Mouse (Mus musculus): ENCODE results near the gene Kirrel3. TPM values are rescaled to one million over a fixed set of nuclear protein-coding genes. Genes with fewer than 3 reads are reported as not detected.

The Kirrel3 gene
- polyA plus RNA-seq, 1 experiment: not detected

GRCm38 (mm10) chr9:34825402-34826008, 339.8 kb downstream of the Kirrel3 start:
- TF ChIP-seq GATA1 (IDR thresholded peaks at IDR 0.05; ENCODE audit: low read length): no peak

DNA sequence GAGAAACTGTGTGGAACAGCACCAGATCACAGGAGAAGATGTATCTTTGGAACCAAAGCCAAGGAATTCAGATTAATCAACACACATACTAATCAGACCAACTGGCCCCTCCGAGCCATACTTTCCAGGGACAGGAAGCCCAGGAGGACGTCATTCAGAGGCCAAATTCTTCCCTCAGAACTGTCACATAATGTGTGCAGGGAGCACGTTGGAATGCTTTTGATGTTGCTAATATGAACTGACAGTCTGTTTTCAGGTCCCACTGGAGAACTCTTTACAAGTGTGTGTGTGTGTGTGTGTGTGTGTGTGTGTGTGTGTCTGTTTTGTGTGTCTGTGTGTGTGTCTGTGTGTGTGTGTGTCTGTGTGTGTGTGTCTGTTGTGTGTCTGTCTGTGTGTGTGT, 345.0 kb downstream of the Kirrel3 start:
- TF ChIP-seq GATA1 (IDR thresholded peaks at IDR 0.05; ENCODE audit: low read length): no peak

GRCm38 (mm10) chr9:34836801-34837200, 351.1 kb downstream of the Kirrel3 start:
- TF ChIP-seq GATA1 (IDR thresholded peaks at IDR 0.05; ENCODE audit: low read length): no peak

- no peak for TF ChIP-seq GATA1 (IDR thresholded peaks at IDR 0.05; ENCODE audit: low read length)
These were observed 352.2 kb downstream of the Kirrel3 start for GRCm38 (mm10) chr9:34837700-34838462.

GRCm38 (mm10) chr9:34843275-34843965, 357.7 kb downstream of the Kirrel3 start:
- no peak for TF ChIP-seq GATA1 (IDR thresholded peaks at IDR 0.05; ENCODE audit: low read length)

- TF ChIP-seq GATA1 (IDR thresholded peaks at IDR 0.05; ENCODE audit: low read length): no peak
These were observed 360.7 kb downstream of the Kirrel3 start for GRCm38 (mm10) chr9:34846440-34846839.

DNA sequence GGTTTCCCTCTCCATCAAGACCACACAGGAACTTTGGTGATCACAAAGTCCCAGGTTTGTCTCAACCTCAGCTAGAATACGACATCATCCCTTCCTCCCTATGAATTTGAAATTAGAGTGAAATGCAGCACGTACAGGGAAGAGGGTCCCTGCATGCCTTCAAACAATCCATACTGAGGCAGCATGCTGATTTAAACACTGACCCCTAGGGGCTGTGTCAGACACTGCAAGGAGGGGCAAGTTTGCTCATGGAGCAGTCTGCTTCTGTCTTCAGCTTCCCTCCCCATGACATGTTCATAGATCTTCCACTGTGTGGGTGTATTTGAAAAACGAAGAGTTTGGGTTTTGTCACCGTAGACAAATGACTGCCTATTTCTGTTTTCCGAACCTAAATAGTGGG, 362.0 kb downstream of the Kirrel3 start:
- no peak for TF ChIP-seq GATA1 (IDR thresholded peaks at IDR 0.05; ENCODE audit: low read length)

DNA sequence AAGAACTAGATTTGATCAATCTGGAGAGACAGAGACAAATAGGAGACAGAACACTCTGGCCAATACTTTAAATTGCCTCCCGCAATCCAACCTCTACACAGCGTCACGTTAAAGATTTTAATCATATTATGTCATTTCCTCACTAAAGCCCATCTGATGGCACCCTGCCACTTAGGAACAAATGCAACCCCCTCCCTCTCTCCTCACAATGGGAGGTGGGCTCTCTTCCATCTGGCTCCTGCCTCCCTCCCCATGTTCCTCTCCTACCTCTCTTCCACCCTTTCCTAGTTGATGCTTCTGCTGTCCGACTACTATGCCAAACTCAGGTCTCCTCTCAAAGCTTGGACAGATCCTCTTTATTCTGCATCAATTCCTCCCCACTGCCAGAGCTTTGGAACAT, 365.4 kb downstream of the Kirrel3 start:
- no peak for TF ChIP-seq GATA1 (IDR thresholded peaks at IDR 0.05; ENCODE audit: low read length)

DNA sequence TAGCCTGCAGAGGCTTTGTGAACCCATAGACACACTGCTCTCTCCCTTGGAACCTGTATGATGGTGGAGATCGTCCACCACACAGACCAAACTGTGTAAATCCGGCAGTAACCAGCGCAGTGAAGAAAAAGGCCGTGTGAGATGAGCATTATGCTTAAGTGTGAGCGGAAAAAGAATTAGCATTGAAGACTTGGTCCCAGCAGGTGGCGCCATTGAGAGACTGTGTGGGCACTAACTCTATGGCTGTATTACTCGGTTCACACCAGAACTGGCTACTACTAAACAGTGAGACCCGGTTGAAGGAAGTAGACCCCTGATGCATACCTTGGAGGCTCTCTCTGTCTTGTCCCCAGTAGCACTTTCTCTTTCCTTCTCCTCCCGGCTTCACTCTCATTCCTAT, 371.9 kb downstream of the Kirrel3 start:
- TF ChIP-seq GATA1 (IDR thresholded peaks at IDR 0.05; ENCODE audit: low read length): no peak

DNA sequence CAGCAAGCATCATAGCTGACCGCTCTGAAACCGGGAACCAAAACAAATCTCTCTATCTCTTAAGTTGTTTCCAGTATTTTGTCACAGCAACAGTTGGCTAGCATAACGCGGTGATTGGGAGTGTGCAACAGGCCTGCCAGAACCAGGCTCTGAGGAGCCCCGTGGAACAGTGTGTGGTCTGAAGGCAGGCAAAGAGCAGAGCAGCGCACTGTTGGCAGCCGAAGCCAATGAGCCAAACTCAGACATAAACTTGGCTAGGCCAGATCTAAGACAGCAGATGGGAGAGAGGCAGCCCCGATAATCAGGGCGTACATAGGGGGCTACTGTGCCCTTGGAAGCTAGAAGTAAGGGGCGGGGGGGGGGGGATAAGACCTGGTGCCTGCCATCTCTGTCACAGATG, 372.4 kb downstream of the Kirrel3 start:
- TF ChIP-seq GATA1 (IDR thresholded peaks at IDR 0.05; ENCODE audit: low read length): no peak

DNA sequence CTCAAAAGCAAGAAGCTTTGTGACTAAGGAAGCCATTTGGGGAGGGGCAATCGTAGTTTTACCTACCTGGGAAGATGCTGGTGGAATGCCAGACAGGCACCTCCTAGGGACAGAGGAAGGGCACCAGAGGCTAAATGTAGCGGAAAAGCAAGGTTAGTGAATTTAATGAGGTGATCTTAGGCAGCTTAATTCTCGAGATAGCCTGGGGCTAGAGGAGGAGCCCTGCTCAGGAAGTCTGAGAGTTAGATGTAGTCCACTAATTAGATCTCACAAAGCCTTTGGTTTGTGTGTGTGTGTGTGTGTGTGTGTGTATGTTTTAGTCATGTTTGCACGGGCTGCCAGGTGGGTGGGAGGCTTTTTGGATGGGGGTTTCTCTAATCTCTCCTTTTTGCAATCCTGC, 375.2 kb downstream of the Kirrel3 start:
- TF ChIP-seq GATA1 (IDR thresholded peaks at IDR 0.05; ENCODE audit: low read length): no peak

GRCm38 (mm10) chr9:34861775-34862174, 376.1 kb downstream of the Kirrel3 start:
- TF ChIP-seq GATA1 (IDR thresholded peaks at IDR 0.05; ENCODE audit: low read length): no peak

DNA sequence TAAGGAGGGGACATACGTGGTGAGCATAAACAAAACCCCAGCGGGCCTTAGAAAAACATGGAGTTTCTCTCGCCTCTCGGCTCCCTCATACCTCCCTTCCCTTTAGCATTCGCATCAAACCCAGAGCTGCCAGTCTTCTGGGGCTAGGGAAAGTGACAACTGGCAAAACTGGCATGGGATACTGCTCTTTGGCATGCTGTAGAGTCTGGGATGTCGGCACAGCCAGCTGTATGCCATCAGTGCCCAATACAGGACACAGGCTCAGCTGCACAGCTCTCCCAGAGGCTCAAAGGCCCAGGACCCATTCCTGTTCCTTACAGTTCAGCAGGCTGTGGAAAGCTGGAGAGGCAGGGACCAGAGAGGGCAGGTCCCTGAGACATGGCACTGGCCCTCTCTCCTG, 379.9 kb downstream of the Kirrel3 start:
- no peak for TF ChIP-seq GATA1 (IDR thresholded peaks at IDR 0.05; ENCODE audit: low read length)

GRCm38 (mm10) chr9:34871316-34871966, 385.7 kb downstream of the Kirrel3 start:
- no peak for TF ChIP-seq GATA1 (IDR thresholded peaks at IDR 0.05; ENCODE audit: low read length)

DNA sequence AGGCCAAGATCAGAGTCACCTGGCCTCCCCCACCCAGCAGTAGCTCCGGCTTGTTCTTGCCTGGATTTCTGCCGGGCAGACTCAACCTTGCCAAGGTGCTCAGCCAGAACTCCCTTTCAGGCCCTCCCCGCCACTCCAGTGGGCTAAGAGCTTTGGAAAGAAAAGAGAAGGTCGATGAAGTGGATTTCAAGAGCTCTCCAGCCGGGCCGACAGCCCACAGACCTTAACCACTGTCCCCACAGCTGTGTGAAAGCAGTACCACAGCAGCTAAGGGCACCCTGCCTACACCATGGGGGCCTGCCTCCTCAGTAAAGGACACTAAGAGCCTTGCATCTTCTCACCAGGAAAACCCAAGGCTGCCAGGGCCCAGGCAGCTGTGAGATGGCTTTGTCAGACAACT, 389.5 kb downstream of the Kirrel3 start:
- TF ChIP-seq GATA1 (IDR thresholded peaks at IDR 0.05; ENCODE audit: low read length): no peak

DNA sequence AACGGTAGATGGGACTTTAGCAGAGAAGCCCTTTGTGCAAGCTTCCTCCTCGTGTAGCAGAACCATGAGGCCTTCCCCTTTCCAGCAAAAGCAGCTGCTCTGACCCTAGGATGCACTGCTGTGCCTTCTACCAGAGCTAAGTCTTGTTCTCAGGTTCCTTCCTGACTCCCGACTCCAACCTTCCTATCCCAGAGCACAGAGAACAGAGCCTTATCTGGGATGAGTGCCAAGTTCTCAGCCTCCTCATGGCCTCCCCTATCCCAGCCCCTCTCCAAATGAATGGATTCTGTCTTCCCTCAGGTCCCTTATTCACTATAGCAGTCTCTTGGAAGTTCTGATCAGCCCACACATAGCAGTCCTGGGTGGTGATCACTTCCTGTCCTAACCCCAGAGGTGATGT, 391.5 kb downstream of the Kirrel3 start:
- no peak for TF ChIP-seq GATA1 (IDR thresholded peaks at IDR 0.05; ENCODE audit: low read length)
